Mouse (Mus musculus): Measurements from ENCODE around the gene Prickle1. TPM values are rescaled to one million over a fixed set of nuclear protein-coding genes. Genes with fewer than 3 reads are reported as not detected.

Gene Prickle1
- polyA plus RNA-seq, 1 experiment from 2014 or later = 28.5 TPM

GRCm38 (mm10) chr15:93618442-93619150 is 22.9 kb upstream of the Prickle1 start:
- H3K4me3 ChIP-seq (ENCODE audit: low read length) = no peak overlapping the region
- ATAC-seq (ENCODE audit: low FRiP score, low TSS enrichment) = no peak
- no peak overlapping the region for H3K4me2 ChIP-seq (replicated peaks; ENCODE audit: low read depth, low read length)
- no peaks in the 10 kb centered on the region for H3K27me3 ChIP-seq (ENCODE audit: insufficient read depth, low read length)
- H3K27ac ChIP-seq (ENCODE audit: low read length) = no peak overlapping the region
- no peaks in the 10 kb centered on the region for H3K4me1 ChIP-seq (ENCODE audit: insufficient read depth, low read length)
- H3K36me3 ChIP-seq (ENCODE audit: insufficient read depth, low read length) = no peaks in the 10 kb centered on the region
- WGBS = 48% methylated on average over 6 of the region's 6 CpGs
- no peak overlapping the region for H3K9ac ChIP-seq (replicated peaks; ENCODE audit: low read length)
- H3K9me3 ChIP-seq (ENCODE audit: low read length) = peaks cover 11% of the 10 kb centered on the region

DNA sequence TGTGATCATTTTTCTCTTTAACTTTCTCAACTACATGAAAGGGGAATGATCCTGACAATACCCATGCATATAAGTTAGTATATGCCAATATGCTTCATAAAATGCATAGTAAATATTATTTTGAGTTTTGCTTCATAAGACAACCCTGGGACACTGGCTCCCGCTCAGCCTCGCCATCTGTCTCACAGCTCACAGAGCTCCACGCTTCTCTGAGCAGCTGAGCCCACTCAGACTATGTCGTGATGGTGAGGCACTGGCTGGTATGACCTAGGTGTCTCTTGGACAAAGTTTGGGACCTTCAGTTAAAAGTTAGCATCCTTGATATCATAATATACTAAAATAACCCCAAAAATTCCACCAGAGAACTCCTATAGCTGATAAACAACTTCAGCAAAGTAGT is 20.6 kb upstream of the Prickle1 start:
- no peaks in the 10 kb centered on the region for H3K36me3 ChIP-seq (ENCODE audit: insufficient read depth, low read length)
- 0 out of 2 replicates have a peak, but pooled peaks cover 2% of the 10 kb centered on the region for H3K4me1 ChIP-seq (ENCODE audit: insufficient read depth, low read length)
- no peak overlapping the region for H3K27ac ChIP-seq (ENCODE audit: low read length)
- H3K4me3 ChIP-seq (ENCODE audit: low read length) = no peak overlapping the region
- no peaks in the 10 kb centered on the region for H3K27me3 ChIP-seq (ENCODE audit: insufficient read depth, low read length)
- no peak for ATAC-seq (ENCODE audit: low FRiP score, low TSS enrichment)
- no peak overlapping the region for H3K4me2 ChIP-seq (replicated peaks; ENCODE audit: low read depth, low read length)
- peaks cover 11% of the 10 kb centered on the region for H3K9me3 ChIP-seq (ENCODE audit: low read length)
- 91% methylated on average over 4 of the region's 4 CpGs for WGBS
- H3K9ac ChIP-seq (replicated peaks; ENCODE audit: low read length) = no peak overlapping the region

GRCm38 (mm10) chr15:93615031-93615430 is 19.3 kb upstream of the Prickle1 start:
- H3K4me1 ChIP-seq (ENCODE audit: insufficient read depth, low read length) = 0 out of 2 replicates have a peak, but pooled peaks cover 2% of the 10 kb centered on the region
- H3K4me3 ChIP-seq (ENCODE audit: low read length) = no peak overlapping the region
- H3K27me3 ChIP-seq (ENCODE audit: insufficient read depth, low read length) = no peaks in the 10 kb centered on the region
- no peak overlapping the region for H3K27ac ChIP-seq (ENCODE audit: low read length)
- 88% methylated on average over 3 of the region's 3 CpGs for WGBS
- no peak overlapping the region for H3K9ac ChIP-seq (replicated peaks; ENCODE audit: low read length)
- ATAC-seq (ENCODE audit: low FRiP score, low TSS enrichment) = no peak
- H3K36me3 ChIP-seq (ENCODE audit: insufficient read depth, low read length) = no peaks in the 10 kb centered on the region
- no peak overlapping the region for H3K4me2 ChIP-seq (replicated peaks; ENCODE audit: low read depth, low read length)
- H3K9me3 ChIP-seq (ENCODE audit: low read length) = peaks cover 11% of the 10 kb centered on the region

DNA sequence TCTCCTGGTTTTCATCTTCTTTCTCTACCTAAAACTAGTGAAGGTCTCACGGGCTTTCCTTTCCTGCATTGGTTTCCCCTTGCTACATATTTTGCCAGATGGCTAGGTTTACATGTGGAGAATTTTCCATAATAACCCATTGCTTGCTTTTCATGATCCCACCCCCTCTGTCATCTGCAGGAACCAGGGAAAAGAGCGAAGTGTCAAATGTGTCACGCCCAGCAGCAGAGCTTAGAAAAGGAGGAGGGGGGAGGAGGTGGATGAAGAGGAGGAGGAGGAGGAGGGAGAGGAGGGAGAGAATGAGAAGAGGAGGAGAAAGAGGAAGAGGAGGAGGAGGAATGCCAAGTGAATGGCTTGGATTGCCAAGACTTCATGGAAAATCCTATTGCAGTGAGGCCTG is 17.9 kb upstream of the Prickle1 start:
- Histone ChIP-seq H3K4me1 (ENCODE audit: insufficient read depth, low read length) (0 out of 2 replicates have a peak, but pooled peaks cover 2% of the 10 kb centered on the region), H3K9ac (replicated peaks; ENCODE audit: low read length) (no peak overlapping the region), H3K36me3 (ENCODE audit: insufficient read depth, low read length) (no peaks in the 10 kb centered on the region), H3K4me3 (ENCODE audit: low read length) (no peak overlapping the region), H3K9me3 (ENCODE audit: low read length) (peaks cover 11% of the 10 kb centered on the region), H3K27ac (ENCODE audit: low read length) (no peak overlapping the region), H3K4me2 (replicated peaks; ENCODE audit: low read depth, low read length) (no peak overlapping the region), H3K27me3 (ENCODE audit: insufficient read depth, low read length) (no peaks in the 10 kb centered on the region)
- 63% methylated on average over 3 of the region's 3 CpGs for WGBS
- ATAC-seq (ENCODE audit: low FRiP score, low TSS enrichment) = no peak

- H3K27me3 ChIP-seq (ENCODE audit: insufficient read depth, low read length) = no peaks in the 10 kb centered on the region
- H3K9me3 ChIP-seq (ENCODE audit: low read length) = peaks cover 11% of the 10 kb centered on the region
- WGBS = 89% methylated on average over 16 of the region's 16 CpGs
- 0 out of 2 replicates have a peak, but pooled peaks cover 2% of the 10 kb centered on the region for H3K4me1 ChIP-seq (ENCODE audit: insufficient read depth, low read length)
- no peak overlapping the region for H3K4me3 ChIP-seq (ENCODE audit: low read length)
- no peaks in the 10 kb centered on the region for H3K36me3 ChIP-seq (ENCODE audit: insufficient read depth, low read length)
- no peak for ATAC-seq (ENCODE audit: low FRiP score, low TSS enrichment)
- H3K4me2 ChIP-seq (replicated peaks; ENCODE audit: low read depth, low read length) = no peak overlapping the region
- no peak overlapping the region for H3K9ac ChIP-seq (replicated peaks; ENCODE audit: low read length)
- no peak overlapping the region for H3K27ac ChIP-seq (ENCODE audit: low read length)
Observed at GRCm38 (mm10) chr15:93611536-93612300, 16.0 kb upstream of the Prickle1 start.

DNA sequence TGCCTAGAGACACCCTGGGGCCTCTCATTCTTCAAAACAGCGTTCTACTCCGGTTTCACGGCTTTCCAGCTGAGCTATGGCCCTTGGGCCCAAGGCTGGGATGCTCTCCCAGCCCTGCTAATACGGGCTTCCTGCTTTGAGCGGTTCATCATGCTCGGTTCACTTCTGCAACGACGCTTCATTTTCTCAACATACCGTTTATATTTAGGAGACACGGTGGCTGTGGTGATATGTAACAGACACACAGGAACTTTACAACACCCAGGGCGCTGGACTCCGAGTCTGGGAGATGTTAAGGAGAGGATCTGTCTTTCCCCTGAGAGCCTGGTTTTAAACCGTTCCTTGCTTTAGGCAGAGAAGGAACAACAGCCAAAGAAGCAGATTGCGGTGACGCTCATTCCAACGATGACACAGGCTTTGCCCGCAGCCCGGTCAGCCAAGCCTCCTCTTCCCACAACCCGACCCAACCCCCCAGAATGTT is 15.1 kb upstream of the Prickle1 start:
- ATAC-seq (ENCODE audit: low FRiP score, low TSS enrichment) = no peak
- Histone ChIP-seq H3K9me3 (ENCODE audit: low read length) (peaks cover 11% of the 10 kb centered on the region), H3K4me3 (ENCODE audit: low read length) (no peak overlapping the region), H3K4me1 (ENCODE audit: insufficient read depth, low read length) (0 out of 2 replicates have a peak, but pooled peaks cover 2% of the 10 kb centered on the region), H3K36me3 (ENCODE audit: insufficient read depth, low read length) (no peaks in the 10 kb centered on the region), H3K9ac (replicated peaks; ENCODE audit: low read length) (no peak overlapping the region), H3K27ac (ENCODE audit: low read length) (no peak overlapping the region), H3K4me2 (replicated peaks; ENCODE audit: low read depth, low read length) (no peak overlapping the region), H3K27me3 (ENCODE audit: insufficient read depth, low read length) (no peaks in the 10 kb centered on the region)
- WGBS = 77% methylated on average over 19 of the region's 19 CpGs

DNA sequence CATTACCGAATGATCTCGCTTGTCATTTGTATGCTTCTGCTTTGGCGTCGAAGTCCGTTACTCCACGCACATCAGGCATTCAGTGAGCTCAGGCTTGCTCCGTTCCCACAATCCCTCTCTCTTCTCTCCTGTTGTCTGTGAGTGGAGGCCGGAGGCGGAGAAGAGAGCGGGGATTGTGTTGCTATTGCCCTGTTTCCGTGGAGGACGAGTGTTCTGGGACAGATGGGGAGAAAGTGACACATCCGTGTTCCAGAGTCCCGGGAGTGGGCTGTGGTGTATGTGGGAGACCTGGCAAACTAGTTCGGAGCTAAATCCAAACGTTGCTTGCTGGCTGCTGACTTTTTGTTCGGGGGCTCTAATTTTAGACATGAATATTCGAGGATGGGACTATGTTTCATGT is 14.6 kb upstream of the Prickle1 start:
- Histone ChIP-seq H3K4me1 (ENCODE audit: insufficient read depth, low read length) (0 out of 2 replicates have a peak, but pooled peaks cover 2% of the 10 kb centered on the region), H3K36me3 (ENCODE audit: insufficient read depth, low read length) (no peaks in the 10 kb centered on the region), H3K27ac (ENCODE audit: low read length) (no peak overlapping the region), H3K4me2 (replicated peaks; ENCODE audit: low read depth, low read length) (no peak overlapping the region), H3K4me3 (ENCODE audit: low read length) (no peak overlapping the region), H3K27me3 (ENCODE audit: insufficient read depth, low read length) (no peaks in the 10 kb centered on the region), H3K9ac (replicated peaks; ENCODE audit: low read length) (no peak overlapping the region), H3K9me3 (ENCODE audit: low read length) (0 out of 2 replicates have a peak, but pooled peaks cover 6% of the 10 kb centered on the region)
- no peak for ATAC-seq (ENCODE audit: low FRiP score, low TSS enrichment)
- 91% methylated on average over 18 of the region's 18 CpGs for WGBS

DNA sequence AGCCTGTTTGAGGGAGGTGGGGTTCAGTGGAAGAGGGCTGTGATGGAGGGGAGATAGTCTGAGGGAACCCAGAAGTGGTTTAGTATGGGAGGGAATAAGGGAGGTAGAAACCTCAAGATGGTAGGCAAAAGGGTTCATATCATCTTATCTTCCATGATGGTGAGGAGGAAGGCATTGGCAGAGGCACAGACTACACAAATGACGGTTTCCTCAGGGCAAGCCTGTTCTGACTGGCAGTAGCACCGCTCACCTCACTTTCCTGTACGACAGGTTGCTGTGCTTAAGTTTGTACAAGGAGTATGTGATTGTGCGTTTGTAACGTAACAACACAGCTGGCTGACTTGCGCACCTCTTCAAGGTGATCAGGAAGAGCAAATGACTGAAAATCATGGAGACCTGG is 7.2 kb upstream of the Prickle1 start:
- Histone ChIP-seq H3K27me3 (ENCODE audit: insufficient read depth, low read length) (no peaks in the 10 kb centered on the region), H3K36me3 (ENCODE audit: insufficient read depth, low read length) (no peaks in the 10 kb centered on the region), H3K4me1 (ENCODE audit: insufficient read depth, low read length) (no peaks in the 10 kb centered on the region; the same call in 1 of the 2 replicates), H3K4me3 (ENCODE audit: low read length) (no peak overlapping the region), H3K9me3 (ENCODE audit: low read length) (no peaks in the 10 kb centered on the region), H3K4me2 (replicated peaks; ENCODE audit: low read depth, low read length) (no peak overlapping the region), H3K27ac (ENCODE audit: low read length) (no peak overlapping the region), H3K9ac (replicated peaks; ENCODE audit: low read length) (no peak overlapping the region)
- WGBS = 93% methylated on average over 6 of the region's 6 CpGs
- no peak for ATAC-seq (ENCODE audit: low FRiP score, low TSS enrichment)

DNA sequence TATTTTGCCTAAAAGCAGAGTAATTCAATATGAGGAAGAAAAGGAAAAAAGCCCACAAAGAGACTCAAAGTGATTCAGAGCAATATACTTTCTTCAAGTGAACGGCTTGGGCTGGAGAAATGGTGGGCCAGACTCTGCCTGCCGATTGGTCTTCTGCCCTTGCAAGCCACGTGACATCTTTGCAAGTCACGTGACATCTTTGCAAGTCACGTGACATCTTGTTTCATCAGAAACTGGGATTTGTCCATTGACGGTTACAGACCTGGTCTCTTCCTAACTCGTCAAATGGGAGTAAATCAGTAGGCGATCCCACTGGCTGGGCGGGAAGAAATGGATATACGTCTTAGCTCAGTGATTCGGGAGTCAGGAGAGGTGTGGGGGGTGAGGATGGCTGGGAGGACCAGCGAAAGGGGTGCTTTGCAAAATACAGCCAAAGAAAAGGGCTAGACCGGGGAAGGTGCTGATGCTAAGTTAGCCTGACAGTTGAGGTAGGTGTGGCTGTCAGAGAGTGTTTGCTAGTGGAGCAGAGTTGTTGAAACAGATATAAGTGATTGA is 5.8 kb upstream of the Prickle1 start:
- H3K27ac ChIP-seq (ENCODE audit: low read length) = no peak overlapping the region
- no peak overlapping the region for H3K4me2 ChIP-seq (replicated peaks; ENCODE audit: low read depth, low read length)
- peaks cover 7% of the 10 kb centered on the region for H3K4me1 ChIP-seq (ENCODE audit: insufficient read depth, low read length)
- 77% methylated on average over 13 of the region's 13 CpGs for WGBS
- no peak overlapping the region for H3K4me3 ChIP-seq (ENCODE audit: low read length)
- ATAC-seq (ENCODE audit: low FRiP score, low TSS enrichment) = no peak
- H3K36me3 ChIP-seq (ENCODE audit: insufficient read depth, low read length) = no peaks in the 10 kb centered on the region
- H3K9ac ChIP-seq (replicated peaks; ENCODE audit: low read length) = no peak overlapping the region
- no peaks in the 10 kb centered on the region for H3K27me3 ChIP-seq (ENCODE audit: insufficient read depth, low read length)
- no peaks in the 10 kb centered on the region for H3K9me3 ChIP-seq (ENCODE audit: low read length)

Measured in kidney, embryonic 16.5 days (tissue).